Mouse (Mus musculus): ENCODE results near the gene Sntg2. TPM values are rescaled to one million over a fixed set of nuclear protein-coding genes. Genes with fewer than 3 reads are reported as not detected.

Gene Sntg2
- polyA plus RNA-seq, 1 experiment = 0.84 TPM

- Histone ChIP-seq H3K27me3 (ENCODE audit: control insufficient read depth, insufficient read depth, low read length) (no peaks in the 10 kb centered on the region), H3K27ac (ENCODE audit: control insufficient read depth, insufficient read depth, low read depth, low read length) (no peak overlapping the region), H3K4me3 (ENCODE audit: control insufficient read depth, low read depth, low read length) (no peak overlapping the region), H3K36me3 (ENCODE audit: control insufficient read depth, insufficient read depth, low read length) (no peaks in the 10 kb centered on the region), H3K4me1 (ENCODE audit: control insufficient read depth, insufficient read depth, low read length) (no peaks in the 10 kb centered on the region)
- TF ChIP-seq POLR2A (IDR thresholded peaks at IDR 0.05; ENCODE audit: control insufficient read depth, low read depth, low read length) = no peak
- no peak for TF ChIP-seq CTCF (IDR thresholded peaks at IDR 0.05; ENCODE audit: control insufficient read depth, insufficient read depth, insufficient replicate concordance, low read depth, low read length)
These were observed 195.2 kb downstream of the Sntg2 start for GRCm38 (mm10) chr12:30177966-30178365.

GRCm38 (mm10) chr12:30177529-30177928 lies 195.6 kb downstream of the Sntg2 start:
- Histone ChIP-seq H3K27me3 (ENCODE audit: control insufficient read depth, insufficient read depth, low read length) (no peaks in the 10 kb centered on the region), H3K4me3 (ENCODE audit: control insufficient read depth, low read depth, low read length) (no peak overlapping the region), H3K4me1 (ENCODE audit: control insufficient read depth, insufficient read depth, low read length) (no peaks in the 10 kb centered on the region), H3K27ac (ENCODE audit: control insufficient read depth, insufficient read depth, low read depth, low read length) (no peak overlapping the region), H3K36me3 (ENCODE audit: control insufficient read depth, insufficient read depth, low read length) (no peaks in the 10 kb centered on the region)
- TF ChIP-seq CTCF (IDR thresholded peaks at IDR 0.05; ENCODE audit: control insufficient read depth, insufficient read depth, insufficient replicate concordance, low read depth, low read length) = no peak
- no peak for TF ChIP-seq POLR2A (IDR thresholded peaks at IDR 0.05; ENCODE audit: control insufficient read depth, low read depth, low read length)

- no peaks in the 10 kb centered on the region for H3K27me3 ChIP-seq (ENCODE audit: control insufficient read depth, insufficient read depth, low read length)
- no peak for TF ChIP-seq POLR2A (IDR thresholded peaks at IDR 0.05; ENCODE audit: control insufficient read depth, low read depth, low read length)
- no peak for TF ChIP-seq CTCF (IDR thresholded peaks at IDR 0.05; ENCODE audit: control insufficient read depth, insufficient read depth, insufficient replicate concordance, low read depth, low read length)
- no peaks in the 10 kb centered on the region for H3K36me3 ChIP-seq (ENCODE audit: control insufficient read depth, insufficient read depth, low read length)
- no peaks in the 10 kb centered on the region for H3K4me1 ChIP-seq (ENCODE audit: control insufficient read depth, insufficient read depth, low read length)
- no peak overlapping the region for H3K4me3 ChIP-seq (ENCODE audit: control insufficient read depth, low read depth, low read length)
- no peak overlapping the region for H3K27ac ChIP-seq (ENCODE audit: control insufficient read depth, insufficient read depth, low read depth, low read length)
These were observed 204.7 kb downstream of the Sntg2 start for GRCm38 (mm10) chr12:30168491-30168890.

- H3K27me3 ChIP-seq (ENCODE audit: control insufficient read depth, insufficient read depth, low read length) = no peaks in the 10 kb centered on the region
- H3K4me3 ChIP-seq (ENCODE audit: control insufficient read depth, low read depth, low read length) = no peak overlapping the region
- no peak overlapping the region for H3K27ac ChIP-seq (ENCODE audit: control insufficient read depth, insufficient read depth, low read depth, low read length)
- no peaks in the 10 kb centered on the region for H3K36me3 ChIP-seq (ENCODE audit: control insufficient read depth, insufficient read depth, low read length)
- TF ChIP-seq CTCF (IDR thresholded peaks at IDR 0.05; ENCODE audit: control insufficient read depth, insufficient read depth, insufficient replicate concordance, low read depth, low read length) = no peak
- no peaks in the 10 kb centered on the region for H3K4me1 ChIP-seq (ENCODE audit: control insufficient read depth, insufficient read depth, low read length)
These were observed 208.6 kb downstream of the Sntg2 start for GRCm38 (mm10) chr12:30164538-30164937.

- H3K27ac ChIP-seq (ENCODE audit: control insufficient read depth, insufficient read depth, low read depth, low read length) = no peak overlapping the region
- TF ChIP-seq CTCF (IDR thresholded peaks at IDR 0.05; ENCODE audit: control insufficient read depth, insufficient read depth, insufficient replicate concordance, low read depth, low read length) = no peak
- no peak for TF ChIP-seq POLR2A (IDR thresholded peaks at IDR 0.05; ENCODE audit: control insufficient read depth, low read depth, low read length)
- H3K4me3 ChIP-seq (ENCODE audit: control insufficient read depth, low read depth, low read length) = no peak overlapping the region
- no peaks in the 10 kb centered on the region for H3K36me3 ChIP-seq (ENCODE audit: control insufficient read depth, insufficient read depth, low read length)
- H3K4me1 ChIP-seq (ENCODE audit: control insufficient read depth, insufficient read depth, low read length) = no peaks in the 10 kb centered on the region
- no peaks in the 10 kb centered on the region for H3K27me3 ChIP-seq (ENCODE audit: control insufficient read depth, insufficient read depth, low read length)
These were observed 209.2 kb downstream of the Sntg2 start for GRCm38 (mm10) chr12:30164005-30164404.

GRCm38 (mm10) chr12:30161731-30162406 lies 211.3 kb downstream of the Sntg2 start:
- Histone ChIP-seq H3K27ac (ENCODE audit: control insufficient read depth, insufficient read depth, low read depth, low read length) (no peak overlapping the region), H3K4me1 (ENCODE audit: control insufficient read depth, insufficient read depth, low read length) (no peaks in the 10 kb centered on the region), H3K36me3 (ENCODE audit: control insufficient read depth, insufficient read depth, low read length) (no peaks in the 10 kb centered on the region), H3K27me3 (ENCODE audit: control insufficient read depth, insufficient read depth, low read length) (no peaks in the 10 kb centered on the region), H3K4me3 (ENCODE audit: control insufficient read depth, low read depth, low read length) (no peak overlapping the region)
- no peak for TF ChIP-seq CTCF (IDR thresholded peaks at IDR 0.05; ENCODE audit: control insufficient read depth, insufficient read depth, insufficient replicate concordance, low read depth, low read length)
- TF ChIP-seq POLR2A (IDR thresholded peaks at IDR 0.05; ENCODE audit: control insufficient read depth, low read depth, low read length) = no peak

- no peaks in the 10 kb centered on the region for H3K27me3 ChIP-seq (ENCODE audit: control insufficient read depth, insufficient read depth, low read length)
- TF ChIP-seq POLR2A (IDR thresholded peaks at IDR 0.05; ENCODE audit: control insufficient read depth, low read depth, low read length) (no peak), CTCF (IDR thresholded peaks at IDR 0.05; ENCODE audit: control insufficient read depth, insufficient read depth, insufficient replicate concordance, low read depth, low read length) (no peak)
- no peaks in the 10 kb centered on the region for H3K36me3 ChIP-seq (ENCODE audit: control insufficient read depth, insufficient read depth, low read length)
- no peak overlapping the region for H3K27ac ChIP-seq (ENCODE audit: control insufficient read depth, insufficient read depth, low read depth, low read length)
- no peak overlapping the region for H3K4me3 ChIP-seq (ENCODE audit: control insufficient read depth, low read depth, low read length)
- no peaks in the 10 kb centered on the region for H3K4me1 ChIP-seq (ENCODE audit: control insufficient read depth, insufficient read depth, low read length)
These were observed 212.7 kb downstream of the Sntg2 start for GRCm38 (mm10) chr12:30160475-30160874.
